Mouse (Mus musculus) E14TG2a.4 (cell line): ENCODE results near the gene Izumo1r.
A peak's percentile ranks its signal among the peaks of the same experiment; 100 is the strongest.
"Not testable (repeated sequence)": the region's sequence is repeated elsewhere in the genome, so short reads cannot be mapped to it uniquely, and the experiment has no call there.

Experiments used
- H3K27me3 ChIP-seq: 2 replicates; pipeline ENCODE4 v1.6.1; 2014; ENCODE audit warnings: low read length, control low read depth; ENCODE audit not compliant: insufficient read depth
- H3K36me3 ChIP-seq: 2 replicates; pipeline ENCODE4 v1.6.1; 2014; ENCODE audit warnings: low read length, control low read depth; ENCODE audit not compliant: insufficient read depth
- H3K4me1 ChIP-seq: replicated peaks from 2 replicates; pipeline ENCODE4 v1.6.1; 2014; ENCODE audit warnings: low read depth, low read length, control low read depth
- H3K4me3 ChIP-seq: replicated peaks from 2 replicates; pipeline ENCODE4 v1.5.1; 2014; ENCODE audit warnings: mild to moderate bottlenecking, low read length
- H3K9me3 ChIP-seq: 2 replicates; pipeline ENCODE4 v1.6.1; 2014; ENCODE audit warnings: low read length, control low read depth
- CTCF ChIP-seq: conservative IDR thresholded peaks from 2 replicates; pipeline ENCODE4 v1.5.1; 2014; ENCODE audit warnings: low read length
- NANOG ChIP-seq: IDR thresholded peaks from 2 replicates; pipeline ENCODE4 v1.6.1; 2014; ENCODE audit warnings: borderline replicate concordance, low read length, mixed read lengths
- POU5F1 ChIP-seq: IDR thresholded peaks from 2 replicates; pipeline ENCODE4 v1.6.1; 2014; ENCODE audit warnings: low read length, borderline replicate concordance

The Izumo1r gene

GRCm38 (mm10) chr9:14885151-14885550 lies 18.6 kb downstream of the Izumo1r start:
- Histone ChIP-seq H3K4me3 (no peak overlapping the region), H3K27me3 (peaks cover 82% of the 10 kb centered on the region), H3K9me3 (no peaks in the 10 kb centered on the region; the same call in 1 of the 2 replicates), H3K4me1 (peaks cover under 1% of the 10 kb centered on the region; the same call in 1 of the 2 replicates), H3K36me3 (no peaks in the 10 kb centered on the region)
- no peak for TF ChIP-seq CTCF
- no peak for TF ChIP-seq NANOG

GRCm38 (mm10) chr9:14884641-14885040 lies 19.1 kb downstream of the Izumo1r start:
- peaks cover 79% of the 10 kb centered on the region for H3K27me3 ChIP-seq

GRCm38 (mm10) chr9:14876566-14876965 lies 27.2 kb downstream of the Izumo1r start:
- H3K27me3 ChIP-seq = peaks cover 73% of the 10 kb centered on the region

More at GRCm38 (mm10) chr9:14884641-14885040, 19.1 kb downstream of the Izumo1r start:
- TF ChIP-seq NANOG (no peak), CTCF (no peak), POU5F1 (no peak)
- Histone ChIP-seq H3K4me3 (no peak overlapping the region), H3K9me3 (no peaks in the 10 kb centered on the region; the same call in 1 of the 2 replicates), H3K4me1 (no peaks in the 10 kb centered on the region), H3K36me3 (no peaks in the 10 kb centered on the region)

GRCm38 (mm10) chr9:14875743-14876507 lies 27.8 kb downstream of the Izumo1r start:
- Histone ChIP-seq H3K4me3 (no peak overlapping the region), H3K36me3 (no peaks in the 10 kb centered on the region), H3K4me1 (peaks cover 26% of the 10 kb centered on the region), H3K9me3 (no peaks in the 10 kb centered on the region), H3K27me3 (peaks cover 71% of the 10 kb centered on the region)
- no peak for TF ChIP-seq NANOG
- TF ChIP-seq POU5F1 = no peak

More at GRCm38 (mm10) chr9:14876566-14876965, 27.2 kb downstream of the Izumo1r start:
- not testable (repeated sequence) for H3K4me3 ChIP-seq, H3K36me3 ChIP-seq, H3K9me3 ChIP-seq
- peaks cover 26% of the 10 kb centered on the region for H3K4me1 ChIP-seq

- Histone ChIP-seq H3K27me3 (peaks cover 72% of the 10 kb centered on the region), H3K4me1 (peaks cover 42% of the 10 kb centered on the region), H3K36me3 (no peaks in the 10 kb centered on the region), H3K4me3 (peak overlapping the region; percentile 55), H3K9me3 (no peaks in the 10 kb centered on the region)
- TF ChIP-seq CTCF (no peak), NANOG (no peak), POU5F1 (no peak)
Observed at GRCm38 (mm10) chr9:14872181-14872930, 31.4 kb downstream of the Izumo1r start.

GRCm38 (mm10) chr9:14871536-14871935 lies 32.2 kb downstream of the Izumo1r start:
- Histone ChIP-seq H3K4me1 (peaks cover 37% of the 10 kb centered on the region), H3K4me3 (no peak overlapping the region), H3K36me3 (no peaks in the 10 kb centered on the region), H3K9me3 (no peaks in the 10 kb centered on the region), H3K27me3 (peaks cover 75% of the 10 kb centered on the region)
- TF ChIP-seq NANOG (no peak), CTCF (no peak), POU5F1 (no peak)

- peaks cover 30% of the 10 kb centered on the region for H3K4me1 ChIP-seq
- TF ChIP-seq NANOG (no peak), CTCF (no peak), POU5F1 (no peak)
- H3K36me3 ChIP-seq = no peaks in the 10 kb centered on the region
- peaks cover 76% of the 10 kb centered on the region for H3K27me3 ChIP-seq
- no peaks in the 10 kb centered on the region for H3K9me3 ChIP-seq
- no peak overlapping the region for H3K4me3 ChIP-seq
Observed at GRCm38 (mm10) chr9:14870802-14871201, 32.9 kb downstream of the Izumo1r start.

- H3K4me3 ChIP-seq = no peak overlapping the region
- no peaks in the 10 kb centered on the region for H3K9me3 ChIP-seq
- H3K4me1 ChIP-seq = peaks cover 29% of the 10 kb centered on the region
- no peaks in the 10 kb centered on the region for H3K36me3 ChIP-seq
- TF ChIP-seq CTCF = no peak
- no peak for TF ChIP-seq POU5F1
- TF ChIP-seq NANOG = no peak
- peaks cover 75% of the 10 kb centered on the region for H3K27me3 ChIP-seq
Observed at GRCm38 (mm10) chr9:14870377-14870776, 33.4 kb downstream of the Izumo1r start.

- peaks cover 76% of the 10 kb centered on the region for H3K27me3 ChIP-seq
- H3K36me3 ChIP-seq = no peaks in the 10 kb centered on the region
- H3K4me1 ChIP-seq = peaks cover 29% of the 10 kb centered on the region
- H3K9me3 ChIP-seq = no peaks in the 10 kb centered on the region
- no peak overlapping the region for H3K4me3 ChIP-seq
- TF ChIP-seq POU5F1 (no peak), CTCF (no peak), NANOG (no peak)
Observed at GRCm38 (mm10) chr9:14868326-14868725, 35.4 kb downstream of the Izumo1r start.
